Comparison of ENCODE assay signal across 12 mouse cellular contexts in the genomic region with DNA sequence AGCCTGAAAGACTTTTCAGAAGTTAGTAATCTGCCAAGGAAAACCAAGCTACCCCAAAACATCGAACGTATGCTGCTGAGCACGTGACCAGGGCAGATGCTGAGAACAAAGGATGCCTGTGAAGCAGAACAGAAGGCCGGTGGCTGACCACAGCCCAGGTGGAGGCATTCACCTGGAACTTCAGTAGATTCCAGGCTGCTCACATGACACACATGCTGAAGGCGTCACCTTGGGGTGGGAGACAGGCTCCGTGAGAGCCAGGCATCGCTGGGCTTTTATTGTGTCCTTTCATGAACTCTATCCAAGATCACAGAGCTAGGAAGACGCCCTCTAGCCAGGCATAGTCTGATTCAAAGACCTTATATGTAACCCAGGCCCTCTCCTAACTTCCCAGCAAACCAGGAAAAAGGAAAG. TPM values are rescaled to one million over a fixed set of nuclear protein-coding genes. Genes with fewer than 3 reads are reported as not detected.
DNase-seq lines count a peak whose midpoint lies in the region; ATAC-seq and TF ChIP-seq lines count a peak whose summit lies in the region.
"Had no signal": no experiment of that assay in that cellular context is flagged by ENCODE, and none has a peak within 500 bp of the region (broad histone marks: within the 10 kb centered on the region; RNA-seq: fewer than 3 reads in every experiment).

No protein-coding gene starts in this region.

- H3K4me1 ChIP-seq in liver, postnatal 0 days (ENCODE audit: insufficient read depth), result peaks cover 47% of the 10 kb centered on the region
- peaks cover 50% of the 10 kb centered on the region for H3K4me1 ChIP-seq in stomach, embryonic 14.5 days (ENCODE audit: control insufficient read depth, insufficient read depth, low read length)
- H3K4me1 ChIP-seq: neural tube, embryonic 13.5 days had no signal

- TF ChIP-seq CTCF in liver, postnatal 0 days (IDR thresholded peaks at IDR 0.05; ENCODE audit: low read depth), result no peak

- WGBS in liver, postnatal 0 days (ENCODE audit: insufficient replicate concordance), result 62% methylated on average over 8 of the region's 8 CpGs
- WGBS in stomach, embryonic 14.5 days, result 63% methylated on average over 8 of the region's 8 CpGs

- H3K9ac ChIP-seq in liver, postnatal 0 days (replicated peaks), result no peak overlapping the region
- no peak overlapping the region for H3K9ac ChIP-seq in stomach, embryonic 14.5 days (replicated peaks; ENCODE audit: low read depth, low read length)
- H3K9ac ChIP-seq: neural tube, embryonic 13.5 days had no signal

- H3K9me3 ChIP-seq in liver, postnatal 0 days (ENCODE audit: low read length), result no peaks in the 10 kb centered on the region
- no peaks in the 10 kb centered on the region for H3K9me3 ChIP-seq in stomach, embryonic 14.5 days (ENCODE audit: control insufficient read depth, low read depth, low read length)
- H3K9me3 ChIP-seq: G1E; neural tube, embryonic 13.5 days had no signal

- no peak overlapping the region for H3K4me3 ChIP-seq in liver, postnatal 0 days (ENCODE audit: low read depth, low read length)
- H3K4me3 ChIP-seq in stomach, embryonic 14.5 days (ENCODE audit: low read depth, low read length), result no peak overlapping the region
- H3K4me3 ChIP-seq: neural tube, embryonic 13.5 days had no signal

- DNase-seq in liver, postnatal 0 days, result peak; percentile 37
- DNase-seq in liver, result no peak
- DNase-seq in fibroblast of lung, adult 2 months (ENCODE audit: low read depth), result peak; percentile 69
- peak; percentile 64 for DNase-seq in kidney, postnatal 14 days
- no peak for DNase-seq in cerebellum, postnatal 10 days
- no peak for DNase-seq in ovary, postnatal 14 days (ENCODE audit: low spot score)
- no peak for DNase-seq in cerebellum, adult 11 months
- DNase-seq: cerebellum, adult 2 months had no signal

- peak overlapping the region; percentile 66; the same call in 1 of the 2 replicates for H3K27ac ChIP-seq in liver, postnatal 0 days (ENCODE audit: low read depth)
- peak overlapping the region; percentile 73 for H3K27ac ChIP-seq in stomach, embryonic 14.5 days (ENCODE audit: low read length)
- H3K27ac ChIP-seq: neural tube, embryonic 13.5 days had no signal

- H3K4me2 ChIP-seq in liver, postnatal 0 days (ENCODE audit: low read depth, low read length), result no peak overlapping the region
- peak overlapping the region; percentile 22; the same call in 1 of the 2 replicates for H3K4me2 ChIP-seq in stomach, embryonic 14.5 days (replicated peaks; ENCODE audit: low read depth, low read length)
- H3K4me2 ChIP-seq: neural tube, embryonic 13.5 days had no signal

- no peaks in the 10 kb centered on the region for H3K36me3 ChIP-seq in liver, postnatal 0 days (replicated peaks; ENCODE audit: insufficient read depth, low read length)
- H3K36me3 ChIP-seq in stomach, embryonic 14.5 days (ENCODE audit: control insufficient read depth, insufficient read depth, low read length), result no peaks in the 10 kb centered on the region
- H3K36me3 ChIP-seq: G1E; neural tube, embryonic 13.5 days had no signal

- no peak for ATAC-seq in liver, postnatal 0 days
- no peak for ATAC-seq in stomach, embryonic 14.5 days (ENCODE audit: insufficient number of reproducible peaks, insufficient read depth, low FRiP score, low read depth)
- ATAC-seq: forebrain, embryonic 14.5 days had no signal

- TF ChIP-seq EP300 in liver, postnatal 0 days (IDR thresholded peaks at IDR 0.05; ENCODE audit: low read depth), result no peak

- H3K27me3 ChIP-seq in liver, postnatal 0 days (ENCODE audit: insufficient read depth, low read length), result no peaks in the 10 kb centered on the region
- H3K27me3 ChIP-seq in stomach, embryonic 14.5 days (ENCODE audit: control insufficient read depth, insufficient read depth, low read length), result no peaks in the 10 kb centered on the region
- H3K27me3 ChIP-seq: neural tube, embryonic 13.5 days had no signal

RNA-seq across cellular contexts. Expression of a gene that starts 17.2 kb away (rescaled TPM):
- 1.6 and 1.7 TPM in 2 replicates for polyA plus RNA-seq in liver, postnatal 0 days (2015; fragmentation: Nextera tagmentation; extraction: Ambion mirVana)
- polyA plus RNA-seq in stomach, embryonic 14.5 days (2014; fragmentation: Nextera tagmentation; extraction: Ambion mirVana), result 22.7 and 25.1 TPM in 2 replicates
- polyA plus RNA-seq: G1E had no signal

RNA-seq across cellular contexts. Expression of a gene that starts 28.6 kb away (rescaled TPM):
- polyA plus RNA-seq in liver, postnatal 0 days (2015; fragmentation: Nextera tagmentation; extraction: Ambion mirVana), result 3.0 and 3.3 TPM in 2 replicates
- 28.5 and 33.3 TPM in 2 replicates for polyA plus RNA-seq in stomach, embryonic 14.5 days (2014; fragmentation: Nextera tagmentation; extraction: Ambion mirVana)

Comparison
In these comparisons a context has a peak if more than half of its experiments do, and no peak if none do; other contexts are left out.
1. DNase-seq: peak in liver, postnatal 0 days (single experiment), fibroblast of lung, adult 2 months (single experiment) and kidney, postnatal 14 days (single experiment); none in liver (single experiment), cerebellum, postnatal 10 days (0 of 2), ovary, postnatal 14 days (single experiment) and cerebellum, adult 11 months (single experiment).